Mouse (Mus musculus): ENCODE results near the gene Clybl. TPM values are rescaled to one million over a fixed set of nuclear protein-coding genes. Genes with fewer than 3 reads are reported as not detected.

Gene Clybl
- total and polyA plus RNA-seq, 2 experiments from 2014 or later = 8.7 to 21.1 TPM

- H3K4me2 ChIP-seq (ENCODE audit: low read depth, low read length, poor library complexity, severe bottlenecking) = no peak overlapping the region
- WGBS = 46% methylated on average over 9 of the region's 9 CpGs
- no peak for DNase-seq (ENCODE audit: low spot score)
- H3K4me3 ChIP-seq (ENCODE audit: low read depth, low read length) = no peak overlapping the region
- no peaks in the 10 kb centered on the region for H3K9me3 ChIP-seq (ENCODE audit: low read length)
- no peaks in the 10 kb centered on the region for H3K4me1 ChIP-seq (ENCODE audit: insufficient read depth, low read length)
- no peak overlapping the region for H3K9ac ChIP-seq (replicated peaks; ENCODE audit: low read length, poor library complexity, severe bottlenecking)
- peak overlapping the region; percentile 21; the same call in 1 of the 2 replicates for H3K27ac ChIP-seq (ENCODE audit: low read depth, low read length)
- TF ChIP-seq CTCF (IDR thresholded peaks at IDR 0.05) = no peak
- H3K27me3 ChIP-seq (ENCODE audit: insufficient read depth, low read length) = peaks cover 60% of the 10 kb centered on the region
- no peaks in the 10 kb centered on the region for H3K36me3 ChIP-seq (ENCODE audit: insufficient read depth, low read length)
- no peak for ATAC-seq (ENCODE audit: low FRiP score)
These were observed 195.1 kb downstream of the Clybl start for GRCm38 (mm10) chr14:122376482-122377143.

GRCm38 (mm10) chr14:122377681-122378080, 196.2 kb downstream of the Clybl start:
- Histone ChIP-seq H3K36me3 (ENCODE audit: insufficient read depth, low read length) (no peaks in the 10 kb centered on the region), H3K9me3 (ENCODE audit: low read length) (no peaks in the 10 kb centered on the region), H3K27me3 (ENCODE audit: insufficient read depth, low read length) (peaks cover 58% of the 10 kb centered on the region), H3K4me1 (ENCODE audit: insufficient read depth, low read length) (no peaks in the 10 kb centered on the region), H3K27ac (ENCODE audit: low read depth, low read length) (no peak overlapping the region), H3K9ac (replicated peaks; ENCODE audit: low read length, poor library complexity, severe bottlenecking) (no peak overlapping the region), H3K4me3 (ENCODE audit: low read depth, low read length) (no peak overlapping the region), H3K4me2 (ENCODE audit: low read depth, low read length, poor library complexity, severe bottlenecking) (no peak overlapping the region)
- 54% methylated on average over 6 of the region's 6 CpGs for WGBS
- DNase-seq (ENCODE audit: low spot score) = no peak
- no peak for TF ChIP-seq CTCF (IDR thresholded peaks at IDR 0.05)
- ATAC-seq (ENCODE audit: low FRiP score) = no peak

GRCm38 (mm10) chr14:122379076-122379475, 197.6 kb downstream of the Clybl start:
- peaks cover 57% of the 10 kb centered on the region; the same call in 1 of the 2 replicates for H3K27me3 ChIP-seq (ENCODE audit: insufficient read depth, low read length)
- H3K4me1 ChIP-seq (ENCODE audit: insufficient read depth, low read length) = no peaks in the 10 kb centered on the region
- H3K9me3 ChIP-seq (ENCODE audit: low read length) = no peaks in the 10 kb centered on the region
- no peak overlapping the region for H3K4me3 ChIP-seq (ENCODE audit: low read depth, low read length)
- WGBS = 82% methylated on average over 9 of the region's 9 CpGs
- no peak overlapping the region for H3K4me2 ChIP-seq (ENCODE audit: low read depth, low read length, poor library complexity, severe bottlenecking)
- ATAC-seq (ENCODE audit: low FRiP score) (no peak), DNase-seq (ENCODE audit: low spot score) (no peak)
- H3K27ac ChIP-seq (ENCODE audit: low read depth, low read length) = no peak overlapping the region; the same call in 1 of the 2 replicates
- H3K36me3 ChIP-seq (ENCODE audit: insufficient read depth, low read length) = no peaks in the 10 kb centered on the region
- no peak for TF ChIP-seq CTCF (IDR thresholded peaks at IDR 0.05)
- no peak overlapping the region for H3K9ac ChIP-seq (replicated peaks; ENCODE audit: low read length, poor library complexity, severe bottlenecking)

- no peaks in the 10 kb centered on the region for H3K9me3 ChIP-seq (ENCODE audit: low read length)
- H3K4me2 ChIP-seq (ENCODE audit: low read depth, low read length, poor library complexity, severe bottlenecking) = no peak overlapping the region
- no peak overlapping the region for H3K27ac ChIP-seq (ENCODE audit: low read depth, low read length)
- no peak for ATAC-seq (ENCODE audit: low FRiP score)
- H3K9ac ChIP-seq (replicated peaks; ENCODE audit: low read length, poor library complexity, severe bottlenecking) = no peak overlapping the region
- WGBS = 87% methylated on average over 5 of the region's 5 CpGs
- DNase-seq (ENCODE audit: low spot score) = no peak
- H3K4me1 ChIP-seq (ENCODE audit: insufficient read depth, low read length) = no peaks in the 10 kb centered on the region
- H3K36me3 ChIP-seq (ENCODE audit: insufficient read depth, low read length) = no peaks in the 10 kb centered on the region
- H3K4me3 ChIP-seq (ENCODE audit: low read depth, low read length) = no peak overlapping the region
- H3K27me3 ChIP-seq (ENCODE audit: insufficient read depth, low read length) = peaks cover 63% of the 10 kb centered on the region
- TF ChIP-seq CTCF (IDR thresholded peaks at IDR 0.05) = no peak
These were observed 198.5 kb downstream of the Clybl start for GRCm38 (mm10) chr14:122379996-122380395.

GRCm38 (mm10) chr14:122380896-122381845, 199.7 kb downstream of the Clybl start:
- Histone ChIP-seq H3K4me1 (ENCODE audit: insufficient read depth, low read length) (no peaks in the 10 kb centered on the region), H3K27me3 (ENCODE audit: insufficient read depth, low read length) (peaks cover 65% of the 10 kb centered on the region), H3K27ac (ENCODE audit: low read depth, low read length) (no peak overlapping the region; the same call in 1 of the 2 replicates), H3K36me3 (ENCODE audit: insufficient read depth, low read length) (no peaks in the 10 kb centered on the region), H3K4me2 (ENCODE audit: low read depth, low read length, poor library complexity, severe bottlenecking) (no peak overlapping the region), H3K9me3 (ENCODE audit: low read length) (no peaks in the 10 kb centered on the region), H3K9ac (replicated peaks; ENCODE audit: low read length, poor library complexity, severe bottlenecking) (no peak overlapping the region), H3K4me3 (ENCODE audit: low read depth, low read length) (no peak overlapping the region)
- no peak for TF ChIP-seq CTCF (IDR thresholded peaks at IDR 0.05)
- 57% methylated on average over 15 of the region's 15 CpGs for WGBS
- DNase-seq (ENCODE audit: low spot score) (peak; percentile 78), ATAC-seq (ENCODE audit: low FRiP score) (peak; percentile 34; the same call in 1 of the 2 replicates)

GRCm38 (mm10) chr14:122382281-122382680, 200.8 kb downstream of the Clybl start:
- no peak overlapping the region for H3K9ac ChIP-seq (replicated peaks; ENCODE audit: low read length, poor library complexity, severe bottlenecking)
- H3K9me3 ChIP-seq (ENCODE audit: low read length) = no peaks in the 10 kb centered on the region
- H3K27me3 ChIP-seq (ENCODE audit: insufficient read depth, low read length) = peaks cover 65% of the 10 kb centered on the region
- H3K4me2 ChIP-seq (ENCODE audit: low read depth, low read length, poor library complexity, severe bottlenecking) = no peak overlapping the region
- DNase-seq (ENCODE audit: low spot score) = no peak
- H3K36me3 ChIP-seq (ENCODE audit: insufficient read depth, low read length) = no peaks in the 10 kb centered on the region
- H3K4me3 ChIP-seq (ENCODE audit: low read depth, low read length) = no peak overlapping the region
- WGBS = 46% methylated on average over 5 of the region's 5 CpGs
- no peak for TF ChIP-seq CTCF (IDR thresholded peaks at IDR 0.05)
- H3K27ac ChIP-seq (ENCODE audit: low read depth, low read length) = no peak overlapping the region
- no peak for ATAC-seq (ENCODE audit: low FRiP score)
- no peaks in the 10 kb centered on the region for H3K4me1 ChIP-seq (ENCODE audit: insufficient read depth, low read length)

All from midbrain, postnatal 0 days (tissue).